Mouse (Mus musculus): ENCODE results near the gene Piwil4. TPM values are rescaled to one million over a fixed set of nuclear protein-coding genes. Genes with fewer than 3 reads are reported as not detected.

Piwil4 gene
- total and polyA plus RNA-seq, 3 experiments, result 0.04 to 0.11 TPM; not detected in 1

DNA sequence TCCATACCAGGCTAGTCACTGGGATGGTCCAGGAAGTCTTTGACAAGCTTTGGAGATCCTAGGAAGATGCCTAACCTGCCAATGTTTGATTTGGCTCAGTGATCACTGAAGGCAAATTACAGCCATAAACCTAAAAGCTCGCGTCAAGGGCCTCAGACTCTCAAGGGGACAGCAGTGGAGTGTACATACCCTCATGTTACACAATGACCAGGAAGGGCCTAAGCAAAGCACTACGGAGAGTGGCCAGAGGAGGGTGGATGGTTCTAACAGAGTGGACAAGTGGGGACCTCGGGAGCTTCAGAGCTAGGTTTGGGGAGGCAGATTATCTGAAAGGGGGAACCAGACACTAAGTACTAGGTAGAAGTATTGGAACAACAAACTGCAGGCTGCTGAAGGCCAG is 13.9 kb downstream of the Piwil4 start:
- Histone ChIP-seq H3K36me3 (replicated peaks in 1 of 2; ENCODE audit: control insufficient read depth in 1 of 2, insufficient read depth in 1 of 2, low read length in 1 of 2) (no peaks in the 10 kb centered on the region), H3K4me2 (ENCODE audit: insufficient read depth, low read depth, poor library complexity, severe bottlenecking) (no peak overlapping the region), H3K4me3 (replicated peaks in 1 of 3; ENCODE audit: low read depth in 2 of 3, low read length in 2 of 3, poor library complexity in 1 of 3) (no peak overlapping the region), H3K79me2 (replicated peaks; ENCODE audit: control insufficient read depth, extremely low read depth, insufficient read depth, poor library complexity, severe bottlenecking) (no peaks in the 10 kb centered on the region), H3K27ac (ENCODE audit: insufficient read depth, low read depth) (no peak overlapping the region), H3K9me3 (replicated peaks; ENCODE audit: low read length) (no peaks in the 10 kb centered on the region), H3K27me3 (replicated peaks) (no peaks in the 10 kb centered on the region), H3K9ac (ENCODE audit: insufficient read depth, low read depth) (no peak overlapping the region), H3K4me1 (ENCODE audit: control insufficient read depth in 1 of 2, insufficient read depth in 2 of 2) (peaks cover 0 to 11% of the 10 kb centered on the region in 2 experiments; a peak in 2 of 4 replicates)
- in situ Hi-C loops (cut with MboI; ENCODE audit: low pct_ligation_motif_present, low pct_unique_long_range_greater_than_20kb, low sequenced_read_pairs) (no loop called here), dilution Hi-C loops (cut with MboI; ENCODE audit: extremely low pct_ligation_motif_present, extremely low pct_unique_long_range_greater_than_20kb, low sequenced_read_pairs) (no loop called here)
- TF ChIP-seq MEF2A (IDR thresholded peaks at IDR 0.05; ENCODE audit: borderline replicate concordance, low read depth, low read length), result no peak
- TF ChIP-seq POLR2A (IDR thresholded peaks at IDR 0.05; ENCODE audit: low read depth, low read length), result no peak
- no peak for TF ChIP-seq CHD2 (IDR thresholded peaks at IDR 0.05; ENCODE audit: low read length)
- TF ChIP-seq ZMIZ1 (IDR thresholded peaks at IDR 0.05; ENCODE audit: low read depth, low read length), result no peak
- TF ChIP-seq EP300 (IDR thresholded peaks at IDR 0.05; ENCODE audit: low read length), result no peak
- no peak for TF ChIP-seq SMC3 (IDR thresholded peaks at IDR 0.05; ENCODE audit: low read depth, low read length)
- TF ChIP-seq POLR2AphosphoS2 (IDR thresholded peaks at IDR 0.05; ENCODE audit: low read depth, low read length), result no peak
- no peak for TF ChIP-seq HCFC1 (IDR thresholded peaks at IDR 0.05; ENCODE audit: low read depth, low read length)
- TF ChIP-seq USF2 (conservative IDR thresholded peaks at IDR 0.05; ENCODE audit: low read depth, low read length), result no peak
- no peak for TF ChIP-seq MAFK (IDR thresholded peaks at IDR 0.05; ENCODE audit: insufficient replicate concordance, low read length)
- TF ChIP-seq MXI1 (IDR thresholded peaks at IDR 0.05; ENCODE audit: low read depth, low read length), result no peak
- TF ChIP-seq KAT2A (IDR thresholded peaks at IDR 0.05; ENCODE audit: insufficient replicate concordance, low read length), result no peak
- no peak for TF ChIP-seq MAX (IDR thresholded peaks at IDR 0.05; ENCODE audit: low read length)
- no peak for TF ChIP-seq CTCF (conservative IDR thresholded peaks at IDR 0.05 in 1 of 2, IDR thresholded peaks at IDR 0.05 in 1 of 2; ENCODE audit: low read depth in 2 of 2, low read length in 2 of 2)
- TF ChIP-seq ELF1 (IDR thresholded peaks at IDR 0.05; ENCODE audit: low read depth, low read length), result no peak
- no peak for TF ChIP-seq NELFE (IDR thresholded peaks at IDR 0.05; ENCODE audit: low read depth, low read length)
- TF ChIP-seq ETS1 (conservative IDR thresholded peaks at IDR 0.05; ENCODE audit: low read depth, low read length), result no peak
- DNase-seq (ENCODE audit: extremely low read depth), result no peak

DNA sequence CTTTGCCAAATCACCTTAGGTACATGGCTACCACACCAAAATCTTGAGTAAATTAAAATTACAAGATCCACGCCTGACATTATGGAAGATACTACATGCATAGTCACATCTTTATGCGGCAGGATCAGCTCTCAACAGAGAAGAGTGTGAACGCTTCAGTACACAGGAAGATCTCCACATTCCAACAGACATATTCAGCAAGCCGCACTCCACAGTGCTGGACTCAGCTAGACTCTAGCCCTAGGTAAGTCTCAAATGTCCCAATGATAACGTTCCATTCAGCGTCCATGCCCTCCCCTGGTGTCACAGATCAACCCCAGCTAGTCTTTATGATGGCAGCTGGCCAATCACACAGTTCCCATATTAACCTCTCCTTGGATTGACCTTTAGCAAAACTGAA is 14.5 kb downstream of the Piwil4 start:
- dilution Hi-C loops (cut with MboI; ENCODE audit: extremely low pct_ligation_motif_present, extremely low pct_unique_long_range_greater_than_20kb, low sequenced_read_pairs), result no loop called here
- in situ Hi-C loops (cut with MboI; ENCODE audit: low pct_ligation_motif_present, low pct_unique_long_range_greater_than_20kb, low sequenced_read_pairs), result no loop called here

More for the DNA sequence above, 14.5 kb downstream of the Piwil4 start:
- no peaks in the 10 kb centered on the region for H3K79me2 ChIP-seq (replicated peaks; ENCODE audit: control insufficient read depth, extremely low read depth, insufficient read depth, poor library complexity, severe bottlenecking)
- TF ChIP-seq JUN (IDR thresholded peaks at IDR 0.05; ENCODE audit: insufficient read depth, low read depth, low read length), result no peak
- TF ChIP-seq TCF12 (IDR thresholded peaks at IDR 0.05; ENCODE audit: low read depth, low read length), result no peak
- no peak for TF ChIP-seq HCFC1 (IDR thresholded peaks at IDR 0.05; ENCODE audit: low read depth, low read length)
- TF ChIP-seq ZNF384 (IDR thresholded peaks at IDR 0.05; ENCODE audit: low read depth, low read length), result no peak
- no peak for TF ChIP-seq KAT2A (IDR thresholded peaks at IDR 0.05; ENCODE audit: insufficient replicate concordance, low read length)
- TF ChIP-seq POLR2AphosphoS2 (IDR thresholded peaks at IDR 0.05; ENCODE audit: low read depth, low read length), result no peak
- TF ChIP-seq NRF1 (IDR thresholded peaks at IDR 0.05; ENCODE audit: low read depth, low read length), result no peak
- no peak for TF ChIP-seq POLR2A (IDR thresholded peaks at IDR 0.05; ENCODE audit: low read depth, low read length)
- no peak for TF ChIP-seq BHLHE40 (IDR thresholded peaks at IDR 0.05; ENCODE audit: low read depth, low read length)
- no peak for TF ChIP-seq TBP (conservative IDR thresholded peaks at IDR 0.05; ENCODE audit: low read depth, low read length)
- peaks cover 0 to 11% of the 10 kb centered on the region in 2 experiments; a peak in 2 of 4 replicates for H3K4me1 ChIP-seq (ENCODE audit: control insufficient read depth in 1 of 2, insufficient read depth in 2 of 2)
- no peaks in the 10 kb centered on the region for H3K36me3 ChIP-seq (replicated peaks in 1 of 2; ENCODE audit: control insufficient read depth in 1 of 2, insufficient read depth in 1 of 2, low read length in 1 of 2)
- H3K9ac ChIP-seq (ENCODE audit: insufficient read depth, low read depth), result no peak overlapping the region
- no peak overlapping the region for H3K27ac ChIP-seq (ENCODE audit: insufficient read depth, low read depth)
- no peak for DNase-seq (ENCODE audit: extremely low read depth)
- H3K27me3 ChIP-seq (replicated peaks), result no peaks in the 10 kb centered on the region
- no peaks in the 10 kb centered on the region for H3K9me3 ChIP-seq (replicated peaks; ENCODE audit: low read length)
- H3K4me3 ChIP-seq (replicated peaks in 1 of 3; ENCODE audit: low read depth in 2 of 3, low read length in 2 of 3, poor library complexity in 1 of 3), result no peak overlapping the region
- H3K4me2 ChIP-seq (ENCODE audit: insufficient read depth, low read depth, poor library complexity, severe bottlenecking), result no peak overlapping the region
